Mouse (Mus musculus) lung, postnatal 0 days (tissue): ENCODE results near the gene Eef1akmt1.
A peak's percentile ranks its signal among the peaks of the same experiment; 100 is the strongest.

Experiments used
- CTCF ChIP-seq: IDR thresholded peaks from 2 replicates; pipeline ENCODE4 v1.5.1; 2016; ENCODE audit warnings: antibody characterized with exemption, mild to moderate bottlenecking
- EP300 ChIP-seq: IDR thresholded peaks from 2 replicates; pipeline ENCODE4 v1.6.1; 2016; ENCODE audit warnings: antibody characterized with exemption, mild to moderate bottlenecking, control low read depth

- TF ChIP-seq CTCF (peak; percentile 92), EP300 (no peak)
Measured at GRCm38 (mm10) chr14:57533214-57533613, 38.2 kb downstream of the Eef1akmt1 start.
